Comparison of ENCODE assay signal across 12 mouse cellular contexts in the genomic region with DNA sequence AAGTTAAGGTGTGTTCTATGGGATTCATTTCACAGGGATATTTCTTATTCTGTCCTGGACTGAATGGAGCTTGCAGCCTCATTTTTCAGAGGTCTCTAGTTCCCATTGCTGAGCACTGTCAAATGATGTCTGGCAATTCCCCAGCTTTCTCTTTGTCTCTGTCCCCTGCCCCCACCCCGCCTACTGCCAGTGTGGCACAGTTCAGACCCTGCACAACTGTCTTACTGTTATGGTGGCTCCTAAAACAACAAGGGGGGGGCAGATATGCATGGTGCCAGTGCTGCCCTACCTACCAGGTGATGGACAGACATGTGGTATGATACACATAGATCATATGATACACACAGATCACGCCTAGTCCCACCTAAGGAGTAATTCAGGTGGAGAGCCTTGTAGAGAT.
DNase-seq lines count a peak whose midpoint lies in the region; ATAC-seq and TF ChIP-seq lines count a peak whose summit lies in the region.
"Had no signal": no experiment of that assay in that cellular context is flagged by ENCODE, and none has a peak within 500 bp of the region (broad histone marks: within the 10 kb centered on the region; RNA-seq: fewer than 3 reads in every experiment).

No protein-coding gene starts in this region.

- H3K27ac ChIP-seq in embryonic facial prominence, embryonic 14.5 days (replicated peaks; ENCODE audit: low read depth, low read length): no peak overlapping the region
- H3K27ac ChIP-seq in embryonic facial prominence, embryonic 10.5 days (replicated peaks): no peak overlapping the region
- H3K27ac ChIP-seq in intestine, embryonic 15.5 days: no peak overlapping the region
- no peak overlapping the region for H3K27ac ChIP-seq in intestine, postnatal 0 days (ENCODE audit: low read depth, low read length)
- H3K27ac ChIP-seq in cortical plate, adult 2 months (ENCODE audit: insufficient read depth, low read length): peak overlapping the region; percentile 48; the same call in 1 of the 2 replicates
- H3K27ac ChIP-seq in midbrain, embryonic 13.5 days: peak overlapping the region; percentile 36
- H3K27ac ChIP-seq: liver, embryonic 14.5 days had no signal

- H3K36me3 ChIP-seq in embryonic facial prominence, embryonic 14.5 days (ENCODE audit: control insufficient read depth, insufficient read depth, low read length): peaks cover 59% of the 10 kb centered on the region
- H3K36me3 ChIP-seq in embryonic facial prominence, embryonic 10.5 days (replicated peaks): peaks cover 78% of the 10 kb centered on the region
- no peaks in the 10 kb centered on the region for H3K36me3 ChIP-seq in intestine, embryonic 15.5 days
- H3K36me3 ChIP-seq in intestine, postnatal 0 days (ENCODE audit: control insufficient read depth, insufficient read depth): peaks cover 29% of the 10 kb centered on the region
- H3K36me3 ChIP-seq in midbrain, embryonic 13.5 days: peaks cover 48% of the 10 kb centered on the region
- H3K36me3 ChIP-seq: G1E had no signal

- H3K4me1 ChIP-seq in embryonic facial prominence, embryonic 14.5 days (ENCODE audit: control insufficient read depth, insufficient read depth, low read length): no peaks in the 10 kb centered on the region
- H3K4me1 ChIP-seq in embryonic facial prominence, embryonic 10.5 days: no peaks in the 10 kb centered on the region
- no peaks in the 10 kb centered on the region for H3K4me1 ChIP-seq in intestine, embryonic 15.5 days (replicated peaks)
- no peaks in the 10 kb centered on the region for H3K4me1 ChIP-seq in intestine, postnatal 0 days (replicated peaks; ENCODE audit: control insufficient read depth, insufficient read depth, low read length)
- H3K4me1 ChIP-seq in cortical plate, adult 2 months (ENCODE audit: control insufficient read depth, insufficient read depth, low read length): peaks cover 11% of the 10 kb centered on the region
- H3K4me1 ChIP-seq in midbrain, embryonic 13.5 days (replicated peaks): peaks cover 21% of the 10 kb centered on the region

- no peak for TF ChIP-seq CTCF in intestine, postnatal 0 days (IDR thresholded peaks at IDR 0.05; ENCODE audit: low read depth)
- no peak for TF ChIP-seq CTCF in cortical plate, adult 2 months (IDR thresholded peaks at IDR 0.05; ENCODE audit: extremely low read depth, insufficient read depth, low read length)

- no peaks in the 10 kb centered on the region for H3K27me3 ChIP-seq in embryonic facial prominence, embryonic 14.5 days (replicated peaks; ENCODE audit: control insufficient read depth, insufficient read depth, low read length)
- H3K27me3 ChIP-seq in embryonic facial prominence, embryonic 10.5 days (replicated peaks; ENCODE audit: low read depth, poor library complexity, severe bottlenecking): no peaks in the 10 kb centered on the region
- H3K27me3 ChIP-seq in intestine, embryonic 15.5 days (replicated peaks): no peaks in the 10 kb centered on the region
- H3K27me3 ChIP-seq in intestine, postnatal 0 days (replicated peaks; ENCODE audit: control insufficient read depth, insufficient read depth, low read length): no peaks in the 10 kb centered on the region
- no peaks in the 10 kb centered on the region for H3K27me3 ChIP-seq in midbrain, embryonic 13.5 days

- H3K9ac ChIP-seq in embryonic facial prominence, embryonic 14.5 days (ENCODE audit: low read depth, low read length): no peak overlapping the region
- no peak overlapping the region for H3K9ac ChIP-seq in intestine, embryonic 15.5 days
- no peak overlapping the region for H3K9ac ChIP-seq in intestine, postnatal 0 days (ENCODE audit: low read depth, low read length)
- H3K9ac ChIP-seq in midbrain, embryonic 13.5 days (replicated peaks): no peak overlapping the region
- H3K9ac ChIP-seq: liver, embryonic 14.5 days had no signal

- peak; percentile 3; the same call in 1 of the 2 replicates for ATAC-seq in embryonic facial prominence, embryonic 14.5 days (ENCODE audit: low read depth)
- ATAC-seq in intestine, embryonic 15.5 days: 0 out of 2 replicates have a peak, but pooled peaks have one; percentile 24
- ATAC-seq in intestine, postnatal 0 days: no peak
- peak; percentile 34; the same call in 1 of the 2 replicates for ATAC-seq in midbrain, embryonic 13.5 days
- ATAC-seq in granulocyte monocyte progenitor cell, adult 5-6 weeks (replicated peaks; ENCODE audit: poor library complexity, severe bottlenecking): no peak
- ATAC-seq: activated CD4-positive, CD25-positive, alpha-beta regulatory T cell, adult 4 months had no signal

- TF ChIP-seq POLR2A in cortical plate, adult 2 months (IDR thresholded peaks at IDR 0.05; ENCODE audit: extremely low read depth, insufficient read depth, low read length): no peak

- H3K4me2 ChIP-seq in embryonic facial prominence, embryonic 14.5 days (ENCODE audit: low read depth, low read length): no peak overlapping the region
- no peak overlapping the region for H3K4me2 ChIP-seq in intestine, embryonic 15.5 days (replicated peaks)
- H3K4me2 ChIP-seq in intestine, postnatal 0 days (replicated peaks; ENCODE audit: low read depth): no peak overlapping the region
- H3K4me2 ChIP-seq in midbrain, embryonic 13.5 days (replicated peaks): no peak overlapping the region
- H3K4me2 ChIP-seq: heart, embryonic 11.5 days had no signal

- DNase-seq in embryonic facial prominence, embryonic 14.5 days (ENCODE audit: low spot score): no peak
- DNase-seq in embryonic facial prominence, embryonic 10.5 days (ENCODE audit: low spot score): no peak
- no peak for DNase-seq in frontal cortex, postnatal 25 days (ENCODE audit: low spot score in 2 of 2)

- no peak overlapping the region for H3K4me3 ChIP-seq in embryonic facial prominence, embryonic 14.5 days (ENCODE audit: low read depth, low read length)
- no peak overlapping the region for H3K4me3 ChIP-seq in embryonic facial prominence, embryonic 10.5 days
- no peak overlapping the region for H3K4me3 ChIP-seq in intestine, embryonic 15.5 days (replicated peaks)
- no peak overlapping the region for H3K4me3 ChIP-seq in intestine, postnatal 0 days (ENCODE audit: low read depth, low read length)
- H3K4me3 ChIP-seq in cortical plate, adult 2 months (ENCODE audit: insufficient read depth, low read length): no peak overlapping the region
- no peak overlapping the region for H3K4me3 ChIP-seq in midbrain, embryonic 13.5 days (replicated peaks)

- H3K9me3 ChIP-seq in embryonic facial prominence, embryonic 14.5 days (ENCODE audit: control insufficient read depth, low read length): no peaks in the 10 kb centered on the region
- no peaks in the 10 kb centered on the region for H3K9me3 ChIP-seq in embryonic facial prominence, embryonic 10.5 days
- H3K9me3 ChIP-seq in intestine, embryonic 15.5 days: no peaks in the 10 kb centered on the region
- H3K9me3 ChIP-seq in intestine, postnatal 0 days (ENCODE audit: control insufficient read depth): no peaks in the 10 kb centered on the region
- no peaks in the 10 kb centered on the region for H3K9me3 ChIP-seq in midbrain, embryonic 13.5 days

- WGBS in embryonic facial prominence, embryonic 14.5 days: 91% methylated on average over 2 of the region's 2 CpGs
- 85% methylated on average over 2 of the region's 2 CpGs for WGBS in embryonic facial prominence, embryonic 10.5 days
- 87% methylated on average over 2 of the region's 2 CpGs for WGBS in intestine, embryonic 15.5 days
- WGBS in intestine, postnatal 0 days: 85% methylated on average over 2 of the region's 2 CpGs
- 93% methylated on average over 2 of the region's 2 CpGs for WGBS in midbrain, embryonic 13.5 days

Comparison
In these comparisons a context has a peak if more than half of its experiments do, and no peak if none do; other contexts are left out.
1. ATAC-seq: peak in embryonic facial prominence, embryonic 14.5 days (single experiment), intestine, embryonic 15.5 days (single experiment) and midbrain, embryonic 13.5 days (single experiment); none in intestine, postnatal 0 days (single experiment) and granulocyte monocyte progenitor cell, adult 5-6 weeks (single experiment).
2. H3K27ac ChIP-seq: peak in cortical plate, adult 2 months (single experiment) and midbrain, embryonic 13.5 days (single experiment); none in embryonic facial prominence, embryonic 14.5 days (single experiment), embryonic facial prominence, embryonic 10.5 days (single experiment), intestine, embryonic 15.5 days (single experiment) and intestine, postnatal 0 days (single experiment).